Mouse (Mus musculus): ENCODE data around the gene Izumo3. TPM values are rescaled to one million over a fixed set of nuclear protein-coding genes. Genes with fewer than 3 reads are reported as not detected.

The Izumo3 gene
- not detected in 4 replicates for total RNA-seq (2023)

GRCm38 (mm10) chr4:92147134-92147533, at the start of gene Izumo3:
TSS of gene Izumo3 (minus strand) at chr4:92147234.

GRCm38 (mm10) chr4:92191649-92192048, 44.6 kb upstream of the Izumo3 start, which contains the start of gene Gm12666:
TSS of gene Gm12666 (minus strand) at chr4:92191749.

Other genes starting within 250 kb of the Izumo3 start
- gene Gm12666, start 44.5 kb upstream of the Izumo3 start, total RNA-seq (2023): 2.2 to 4.1 TPM (median 3.5 TPM) in 4 replicates